Mouse (Mus musculus): ENCODE measurements around the gene Pcif1. TPM values are rescaled to one million over a fixed set of nuclear protein-coding genes. Genes with fewer than 3 reads are reported as not detected.
"Not testable (repeated sequence)": the region's sequence is repeated elsewhere in the genome, so short reads cannot be mapped to it uniquely, and the experiment has no call there.

Pcif1 gene
- total RNA-seq, 2 experiments from 2014 or later = 35.1 to 48.6 TPM

DNA sequence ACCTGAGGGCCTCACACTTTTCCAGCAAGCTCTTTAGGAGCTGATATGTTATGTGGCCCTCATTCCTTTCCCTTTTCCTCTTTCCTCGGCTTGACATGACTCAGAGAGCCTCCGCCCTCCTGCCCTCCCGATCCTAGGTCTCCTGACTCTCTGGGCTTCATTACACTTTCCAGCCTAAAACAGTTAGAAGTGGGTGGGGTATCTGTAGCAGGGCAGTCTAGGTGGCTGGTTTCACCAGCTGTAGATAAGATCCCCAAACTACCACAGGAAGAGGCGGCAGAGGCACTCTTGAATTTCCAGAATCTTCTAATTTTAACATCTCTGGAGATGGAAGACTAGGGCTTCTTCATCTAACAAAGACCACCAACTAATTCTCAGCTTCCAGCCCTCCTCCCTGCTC is 14.5 kb upstream of the Pcif1 start:
- no peak for DNase-seq (ENCODE audit: low spot score in 2 of 2)

DNA sequence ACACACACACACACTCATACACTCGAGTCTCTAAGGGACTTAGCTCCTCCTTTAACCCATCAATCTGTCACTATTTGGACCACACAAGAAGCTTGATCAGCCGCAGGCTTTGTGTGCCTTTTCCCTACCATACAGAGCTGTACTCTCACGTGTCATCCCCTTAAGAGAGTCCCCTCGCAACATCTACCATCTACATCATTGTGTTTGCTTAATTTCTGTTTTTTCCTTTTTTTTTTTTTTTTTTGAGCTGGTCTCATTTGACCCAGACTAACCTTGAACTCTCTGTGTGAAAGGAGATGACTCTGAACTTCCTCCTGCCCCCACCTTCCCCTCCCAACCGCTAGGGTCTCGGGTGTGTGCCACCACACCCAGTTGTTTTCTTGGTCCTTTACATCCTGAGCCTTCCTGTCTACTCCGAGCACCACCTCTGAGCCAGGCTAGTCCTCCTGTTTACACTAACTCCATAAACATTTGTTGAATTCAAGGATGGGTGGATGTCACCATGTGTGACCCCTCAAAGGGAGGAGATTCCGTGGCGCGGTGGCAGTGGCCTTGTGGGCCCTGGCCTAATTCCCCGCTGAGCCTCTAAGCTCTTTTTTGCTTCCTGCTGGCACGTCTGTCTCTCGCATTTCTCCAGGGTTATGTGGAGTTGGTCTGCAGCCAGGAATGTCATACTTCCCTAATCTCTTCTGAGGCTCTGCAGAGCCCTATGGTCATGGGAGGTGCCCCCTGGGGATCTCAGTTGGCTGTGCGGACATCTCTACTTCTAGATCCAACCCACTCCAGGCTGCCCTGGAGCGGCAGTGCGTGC is 12.2 kb upstream of the Pcif1 start:
- DNase-seq (ENCODE audit: low spot score in 2 of 2) = peak; percentile 51 to 52

DNA sequence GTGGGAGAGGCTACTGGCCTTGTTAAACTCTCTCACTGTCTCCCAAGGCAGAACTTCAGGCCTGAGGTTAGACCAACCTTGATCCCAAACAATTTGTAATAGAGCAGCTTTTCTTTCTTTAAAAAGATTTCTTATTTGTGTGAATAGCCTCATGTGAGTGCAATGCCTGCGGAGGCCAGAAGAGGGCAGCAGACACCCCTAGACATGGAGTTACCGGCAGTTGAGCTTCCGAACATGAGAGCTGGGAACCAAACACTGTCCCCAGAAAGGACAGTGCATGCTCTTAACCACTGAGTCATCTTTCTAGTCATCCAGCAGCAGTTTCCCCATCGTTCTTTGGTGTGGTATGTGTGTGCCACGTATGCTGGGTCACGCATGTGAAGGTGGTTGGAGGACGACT is 11.5 kb upstream of the Pcif1 start:
- DNase-seq (ENCODE audit: low spot score in 2 of 2) = no peak

DNA sequence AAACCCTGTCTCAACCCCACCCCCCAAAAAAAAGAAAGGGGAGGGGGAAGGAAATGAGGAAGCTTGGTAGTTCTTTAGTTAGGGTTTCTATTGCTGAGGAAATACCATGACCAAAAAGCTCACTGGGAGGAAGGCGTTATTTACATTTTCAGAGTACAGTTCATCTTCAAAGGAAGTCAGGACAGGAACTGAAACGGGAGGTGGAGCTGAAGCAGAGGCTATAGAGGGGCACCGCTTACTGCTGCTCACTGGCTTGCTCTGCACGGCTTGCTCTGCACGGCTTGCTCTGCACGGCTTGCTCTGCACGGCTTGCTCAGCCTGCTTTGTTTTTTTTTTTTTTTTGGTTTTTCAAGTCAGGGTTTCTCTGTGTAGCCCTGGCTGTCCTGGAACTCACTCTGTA is 10.6 kb upstream of the Pcif1 start:
- no peak for DNase-seq (ENCODE audit: low spot score in 2 of 2)

DNA sequence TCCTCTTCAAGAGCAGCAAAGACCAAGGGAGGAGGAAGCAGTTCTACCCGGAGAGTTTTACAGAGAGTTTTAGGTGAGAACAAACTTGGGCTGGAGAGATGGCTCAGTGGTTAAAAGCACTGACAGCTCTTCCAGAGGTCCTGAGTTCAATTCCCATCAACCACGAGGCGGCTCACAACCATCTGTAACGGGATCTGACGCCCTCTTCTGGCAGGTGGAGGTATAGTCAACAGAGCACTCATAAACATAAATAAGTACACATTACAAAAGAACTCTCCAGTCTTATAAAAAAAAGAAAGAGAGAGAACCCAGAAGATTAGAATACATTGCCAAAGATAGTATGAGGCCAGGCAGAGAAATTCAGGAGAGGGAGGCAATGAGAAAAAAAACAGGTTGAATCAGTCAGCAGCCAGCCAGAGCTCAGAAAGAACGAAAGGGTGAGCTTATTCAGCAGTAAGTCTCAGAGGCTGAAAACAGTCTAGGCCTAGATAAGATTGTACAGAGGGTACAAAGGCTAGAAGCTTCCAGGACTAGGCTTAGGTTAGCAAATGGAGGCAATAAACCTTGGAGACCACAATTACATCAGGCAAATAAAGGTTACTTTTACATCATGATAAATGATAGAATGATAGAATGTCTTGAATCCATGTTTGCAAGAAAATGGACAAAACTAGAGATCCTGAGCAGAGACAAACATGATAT is 7.4 kb upstream of the Pcif1 start:
- DNase-seq (ENCODE audit: low spot score in 2 of 2) = no peak

DNA sequence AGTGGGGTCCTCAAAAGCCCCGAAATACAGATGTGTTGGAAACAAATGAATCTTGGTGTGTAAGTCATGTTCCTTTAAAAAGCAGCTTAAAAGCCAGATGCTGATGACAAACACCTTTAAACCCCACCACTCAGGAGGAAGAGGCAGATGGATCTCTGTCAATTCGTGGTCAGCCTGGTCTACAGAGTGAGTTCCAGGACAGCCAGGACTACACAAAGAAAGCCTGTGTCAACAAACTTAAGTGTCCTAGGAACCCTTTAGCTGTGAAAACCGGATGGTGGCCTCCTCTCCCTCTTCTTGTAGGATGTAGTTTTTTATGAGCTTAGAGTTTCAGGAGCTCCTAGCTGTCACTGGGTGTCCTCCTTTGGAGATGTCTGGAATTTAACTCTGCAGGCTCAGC is 5.5 kb upstream of the Pcif1 start:
- no peak for DNase-seq (ENCODE audit: low spot score in 2 of 2)

DNA sequence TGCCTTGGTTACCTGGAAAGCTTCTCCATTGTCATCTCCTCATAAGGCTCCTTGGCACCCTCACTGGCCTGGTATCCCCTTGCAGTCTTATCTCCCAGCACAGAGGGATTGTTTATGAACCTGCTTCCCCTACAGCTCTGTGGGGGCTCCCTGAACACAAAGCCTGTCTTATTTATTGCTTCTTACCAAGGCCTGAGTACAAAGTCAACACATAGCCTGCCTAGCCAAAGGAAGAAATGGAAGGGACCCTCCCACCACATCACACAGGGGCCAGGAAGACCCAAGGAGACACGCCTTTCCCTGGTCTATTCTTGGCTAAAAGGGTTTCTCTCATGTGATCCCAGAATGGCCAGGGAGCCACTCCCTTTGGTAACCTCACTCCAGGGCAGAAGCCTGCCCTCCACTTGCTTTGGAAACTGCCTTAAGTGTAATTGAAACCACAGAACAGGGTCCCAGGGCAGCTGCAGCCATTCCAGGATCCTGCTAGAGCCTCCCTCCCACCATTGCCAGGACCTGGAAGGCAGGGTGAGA is 4.8 kb upstream of the Pcif1 start:
- no peak for DNase-seq (ENCODE audit: low spot score in 2 of 2)

DNA sequence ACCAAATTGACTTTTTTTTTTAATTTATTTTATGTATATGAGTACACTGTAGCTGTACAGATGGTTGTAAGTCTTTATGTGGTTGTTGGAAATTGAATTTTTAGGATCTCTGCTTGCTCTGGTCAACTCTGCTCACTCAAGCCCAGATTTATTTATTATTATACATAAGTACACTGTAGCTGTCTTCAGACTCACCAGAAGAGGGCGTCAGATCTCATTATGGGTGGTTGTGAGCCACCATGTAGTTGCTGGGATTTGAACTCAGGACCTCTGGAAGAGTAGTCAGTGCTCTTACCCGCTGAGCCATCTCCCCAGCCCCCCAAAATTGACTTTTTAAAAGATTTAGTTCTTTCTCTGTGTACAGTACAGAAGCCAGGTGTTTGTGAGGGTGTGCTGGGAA is 3.5 kb upstream of the Pcif1 start:
- not testable (repeated sequence) for DNase-seq (ENCODE audit: low spot score in 2 of 2)

DNA sequence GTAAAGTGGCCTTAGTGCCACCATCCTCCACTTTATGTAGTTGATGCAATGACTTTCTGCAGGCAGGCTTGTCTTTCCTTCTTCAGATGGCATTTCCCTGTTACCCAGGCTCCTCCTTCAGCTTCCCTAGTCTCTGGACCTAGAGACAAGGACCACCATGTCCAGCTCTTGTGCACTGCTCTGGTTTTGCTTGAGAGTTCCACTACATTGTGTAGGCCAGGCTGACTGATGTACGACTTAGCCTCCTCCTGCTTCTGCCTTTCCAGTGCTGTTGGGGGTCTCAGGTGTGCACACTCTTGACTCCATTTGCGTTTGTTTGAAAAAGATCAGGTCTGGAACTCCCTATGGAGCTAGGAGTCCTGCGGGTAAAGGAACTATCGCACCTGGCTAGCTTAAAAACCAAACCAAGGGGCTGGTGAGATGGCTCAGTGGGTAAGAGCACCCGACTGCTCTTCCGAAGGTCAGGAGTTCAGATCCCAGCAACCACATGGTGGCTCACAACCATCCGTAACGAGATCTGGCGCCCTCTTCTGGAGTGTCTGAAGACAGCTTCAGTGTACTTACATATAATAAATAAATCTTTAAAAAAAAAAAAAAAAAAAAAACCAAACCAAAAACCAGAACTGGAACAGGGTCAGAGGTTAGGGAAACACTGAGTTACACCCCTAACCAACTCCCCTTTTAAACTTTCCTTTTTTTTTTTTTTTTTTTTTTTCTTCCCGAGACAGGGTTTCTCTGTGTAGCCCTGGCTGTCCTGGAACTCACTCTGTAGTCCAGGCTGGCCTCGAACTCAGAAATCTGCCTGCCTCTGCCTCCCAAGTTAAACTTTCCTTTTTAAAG is 1.5 kb upstream of the Pcif1 start:
- not testable (repeated sequence) for DNase-seq (ENCODE audit: low spot score in 2 of 2)

DNA sequence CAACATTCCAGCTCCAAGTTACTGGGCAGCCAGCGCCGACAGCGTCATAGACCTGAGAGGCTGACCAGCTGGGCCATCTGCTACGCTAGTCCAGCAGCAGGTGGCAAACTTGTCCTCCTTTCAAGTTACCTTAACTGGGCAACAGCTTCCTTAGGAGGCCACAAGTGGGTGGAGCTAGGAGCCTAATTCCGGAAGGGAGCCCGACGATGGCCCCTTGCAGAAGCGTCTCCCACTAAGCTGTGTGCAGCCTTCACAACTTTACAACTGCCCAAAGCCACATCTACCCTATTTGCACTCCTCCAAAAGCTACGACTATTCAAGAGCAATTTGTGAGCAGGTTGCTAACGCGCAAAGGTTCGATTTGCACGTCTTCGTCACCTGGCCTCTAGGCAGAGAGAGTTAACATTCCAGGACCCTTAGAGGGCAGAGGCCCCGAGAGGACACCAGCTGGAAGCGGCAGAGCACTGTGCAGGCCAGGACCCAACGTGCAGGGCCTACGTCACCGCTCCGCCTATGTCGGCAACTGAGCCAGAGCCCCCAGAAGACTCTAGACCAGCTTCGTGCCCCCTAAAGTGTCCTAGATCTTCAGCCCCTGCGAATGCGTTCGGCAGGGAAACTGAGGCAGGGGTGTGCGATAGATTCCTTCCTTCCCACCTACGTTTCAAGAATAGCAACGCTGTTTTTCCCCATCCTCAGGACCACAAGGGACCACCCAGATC is 436 bp upstream of the Pcif1 start:
- DNase-seq (ENCODE audit: low spot score in 2 of 2) = peak; percentile 47 to 49

DNA sequence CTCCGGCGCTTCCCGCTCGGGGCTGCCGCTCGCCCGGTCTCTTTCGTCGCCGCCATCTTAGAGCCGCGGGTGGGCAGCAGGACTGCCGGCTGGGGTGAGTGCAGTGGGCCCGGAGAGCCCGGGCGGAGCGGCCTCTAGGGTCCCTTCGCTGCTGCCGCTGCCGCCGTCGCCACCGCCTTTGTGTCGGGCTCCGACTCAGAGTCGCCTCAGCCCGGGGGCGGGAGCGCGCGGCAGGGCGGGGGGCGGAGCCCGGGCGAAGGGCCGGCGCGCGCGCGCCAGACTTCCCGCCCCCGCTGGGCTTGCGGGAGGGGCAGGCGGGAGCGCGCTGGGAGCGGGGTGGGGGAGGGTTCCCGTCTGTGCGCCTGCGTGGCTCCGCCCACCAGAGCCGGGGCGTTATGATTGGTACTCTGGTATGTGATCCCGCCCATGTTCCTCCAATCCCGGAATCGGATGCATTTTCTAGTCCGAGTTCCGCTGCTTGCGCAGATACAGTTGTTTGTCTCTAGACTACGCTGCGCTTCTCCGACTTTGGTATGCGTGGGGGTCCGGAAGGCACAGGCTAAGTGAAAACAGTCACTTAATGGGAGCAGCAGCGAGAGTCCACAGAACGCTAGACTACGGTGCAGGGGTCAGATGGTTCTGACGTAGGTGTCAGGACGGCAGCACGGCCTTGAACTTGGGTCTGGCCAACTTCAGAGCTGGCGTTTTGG is 619 bp downstream of the Pcif1 start:
- peak; percentile 92 for DNase-seq (ENCODE audit: low spot score in 2 of 2)

DNA sequence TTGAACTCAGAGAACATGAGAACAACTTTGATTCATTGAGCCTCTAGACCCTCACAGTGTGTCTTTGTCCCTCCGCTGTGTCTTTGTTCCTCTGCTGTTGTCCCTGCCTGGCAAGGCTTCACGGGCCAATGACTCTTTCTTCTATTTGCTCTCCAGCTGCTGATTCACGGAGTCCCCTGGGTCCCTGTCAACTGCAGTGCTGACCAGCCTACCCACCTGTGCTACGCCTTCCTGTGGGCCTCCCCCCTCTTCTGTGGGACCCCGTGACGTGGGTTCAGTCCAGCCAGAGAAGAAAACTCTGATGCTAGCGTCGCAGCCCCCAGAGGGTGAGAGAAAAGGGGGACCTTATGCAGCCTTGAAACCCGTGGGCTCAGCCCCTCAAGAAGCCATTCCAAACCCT is 3.5 kb downstream of the Pcif1 start:
- no peak for DNase-seq (ENCODE audit: low spot score in 2 of 2)

DNA sequence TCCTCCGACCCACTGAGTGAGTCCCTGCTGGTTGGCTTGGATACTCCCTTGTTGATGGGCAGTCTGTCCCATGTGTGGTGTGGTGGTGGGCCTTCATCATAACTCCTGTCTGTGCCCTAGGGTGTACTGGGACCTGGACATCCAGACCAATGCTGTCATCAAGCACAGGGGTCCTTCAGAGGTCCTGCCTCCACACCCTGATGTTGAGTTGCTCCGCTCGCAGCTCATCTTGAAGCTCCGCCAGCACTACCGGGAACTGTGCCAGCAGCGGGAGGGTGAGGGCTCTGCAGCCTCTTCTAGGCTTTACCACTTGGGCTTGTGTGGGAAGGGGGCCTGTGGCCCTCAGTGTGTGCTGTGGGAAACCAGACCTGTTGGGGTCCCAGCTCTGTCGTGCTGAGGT is 6.7 kb downstream of the Pcif1 start:
- peak; percentile 64 to 77 for DNase-seq (ENCODE audit: low spot score in 2 of 2)

DNA sequence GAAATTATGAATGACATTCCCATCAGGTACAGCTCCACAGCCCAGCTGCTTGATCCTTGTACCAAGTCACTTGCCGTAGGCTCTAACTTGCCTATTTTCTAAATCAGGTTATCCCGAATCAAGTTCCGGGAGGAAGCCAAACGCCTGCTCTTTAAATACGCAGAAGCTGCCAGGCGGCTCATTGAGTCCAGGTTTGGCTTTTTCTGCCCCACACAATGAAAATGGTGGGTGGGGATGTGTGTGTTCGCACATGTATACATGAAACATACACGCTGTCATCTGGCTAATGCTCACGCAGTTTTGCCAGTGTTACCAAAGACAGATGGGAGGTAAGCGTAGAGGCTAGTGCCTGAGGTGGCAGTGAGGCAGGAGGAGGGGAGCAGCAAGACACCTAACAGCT is 7.5 kb downstream of the Pcif1 start:
- DNase-seq (ENCODE audit: low spot score in 2 of 2) = no peak

DNA sequence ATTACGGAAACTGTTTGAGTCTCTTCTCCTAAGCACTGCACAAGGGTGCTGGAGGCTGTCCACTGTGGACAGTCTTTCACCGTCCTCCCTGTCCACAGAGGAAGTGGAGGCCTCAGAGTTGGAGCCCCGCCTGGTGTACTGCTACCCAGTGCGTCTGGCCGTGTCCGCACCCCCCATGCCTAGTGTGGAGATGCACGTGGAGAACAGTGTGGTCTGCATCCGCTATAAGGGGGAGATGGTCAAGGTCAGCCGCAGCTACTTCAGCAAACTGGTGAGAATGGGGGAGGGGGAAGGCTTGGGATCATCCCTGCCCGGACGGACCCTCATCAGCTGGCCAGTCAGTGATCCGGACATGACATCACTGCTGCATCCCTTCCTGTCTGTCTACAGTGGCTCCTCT is 9.9 kb downstream of the Pcif1 start:
- no peak for DNase-seq (ENCODE audit: low spot score in 2 of 2)

DNA sequence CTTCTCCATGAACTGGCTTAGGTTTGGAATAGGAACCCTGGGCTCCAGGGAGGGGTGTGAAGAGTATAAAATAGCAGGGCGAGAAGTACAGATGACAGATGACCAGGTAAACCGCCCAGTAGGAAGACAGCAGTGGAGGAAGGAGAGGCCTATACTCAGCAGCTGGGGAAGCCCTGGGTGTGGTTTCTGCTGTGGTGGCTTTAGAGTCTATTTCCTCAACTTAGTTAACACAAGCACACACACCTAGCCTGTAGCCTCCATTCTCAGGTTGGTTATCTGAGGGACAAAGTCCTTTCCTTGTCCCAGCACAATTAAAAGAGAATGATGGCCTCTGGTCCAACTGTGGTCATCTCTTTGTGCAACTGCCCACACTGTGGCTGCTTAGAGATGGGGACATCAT is 10.9 kb downstream of the Pcif1 start:
- no peak for DNase-seq (ENCODE audit: low spot score in 2 of 2)

DNA sequence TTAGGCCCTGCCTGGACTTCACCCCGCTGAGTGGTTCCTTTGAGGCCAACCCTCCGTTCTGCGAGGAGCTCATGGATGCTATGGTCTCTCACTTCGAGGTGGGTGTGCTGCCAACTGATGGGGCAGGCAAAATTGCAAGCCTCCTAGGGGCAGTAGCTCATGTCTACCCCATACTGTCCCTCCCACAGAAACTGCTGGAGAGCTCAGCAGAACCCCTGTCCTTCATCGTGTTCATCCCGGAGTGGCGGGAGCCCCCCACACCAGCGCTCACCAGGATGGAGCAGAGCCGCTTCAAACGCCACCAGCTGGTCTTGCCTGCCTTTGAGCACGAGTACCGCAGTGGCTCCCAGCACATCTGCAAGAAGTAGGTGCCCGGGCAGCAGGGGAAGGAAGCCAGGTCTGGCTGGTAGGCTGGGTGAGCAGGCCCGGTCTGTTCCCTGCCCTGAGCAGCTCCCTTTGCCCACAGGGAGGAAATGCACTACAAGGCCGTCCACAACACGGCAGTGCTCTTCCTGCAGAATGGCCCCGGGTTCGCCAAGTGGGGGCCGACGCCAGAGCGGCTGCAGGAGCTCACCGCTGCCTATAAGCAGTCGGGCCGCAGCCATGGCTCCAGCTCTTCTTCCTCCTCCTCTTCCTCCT is 11.4 kb downstream of the Pcif1 start:
- DNase-seq (ENCODE audit: low spot score in 2 of 2) = peak in 1 of 2 experiments; percentile 22

DNA sequence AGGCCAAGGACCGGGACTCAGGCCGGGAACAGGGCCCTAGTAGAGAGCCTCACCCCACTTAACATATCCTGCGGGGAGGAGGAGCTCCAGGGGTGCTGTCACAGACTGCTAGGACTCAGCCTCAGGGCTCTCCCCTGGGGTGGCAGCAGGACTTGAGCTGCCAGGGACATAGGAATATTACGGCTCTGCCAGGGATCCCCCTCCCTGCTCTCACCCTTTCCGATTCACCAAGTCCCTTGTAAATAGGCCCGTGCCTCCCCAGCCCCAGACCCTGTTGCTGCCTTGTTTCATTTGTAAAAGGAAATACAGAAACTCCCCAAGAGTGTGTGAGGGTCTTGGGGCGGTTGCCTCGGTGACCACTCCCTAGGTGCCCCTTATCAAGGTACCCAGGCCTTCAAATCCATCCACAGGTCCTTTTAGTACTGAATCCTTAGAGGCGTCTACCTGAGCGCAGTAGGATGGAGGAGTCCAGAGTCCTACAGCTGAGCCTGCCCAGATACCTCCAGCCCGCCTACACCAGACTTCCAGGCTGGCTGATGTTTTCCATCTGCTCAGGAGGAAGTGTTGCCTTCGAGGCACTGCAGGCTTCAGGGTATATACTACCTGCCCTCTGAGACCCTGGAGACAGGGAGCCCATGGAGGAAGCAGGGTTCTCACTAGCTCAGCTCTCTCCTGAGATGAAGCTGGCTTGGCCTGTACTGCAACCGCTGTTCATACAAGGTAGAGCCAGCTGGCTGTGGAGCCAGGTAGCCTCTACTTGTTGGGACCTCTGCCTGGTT is 12.1 kb downstream of the Pcif1 start:
- DNase-seq (ENCODE audit: low spot score in 2 of 2) = no peak
